Mouse (Mus musculus) cerebellum, postnatal 25 days (tissue): ENCODE results near the gene Grin2c.
A peak's percentile ranks its signal among the peaks of the same experiment; 100 is the strongest.

Experiments
- DNase-seq, 2 experiments: peaks; one replicate each; pipeline ENCODE4 v3.0.0; 2021; ENCODE audit warnings: mixed read lengths in 2 of 2

Grin2c gene

GRCm38 (mm10) chr11:115229021-115229930, 37.8 kb downstream of the Grin2c start:
- DNase-seq = no peak

GRCm38 (mm10) chr11:115228430-115228829, 38.6 kb downstream of the Grin2c start:
- no peak for DNase-seq

GRCm38 (mm10) chr11:115227640-115228039, 39.4 kb downstream of the Grin2c start:
- peak in 1 of 2 experiments; percentile 63 for DNase-seq

- peak; percentile 72 to 73 for DNase-seq
Observed at GRCm38 (mm10) chr11:115226811-115227491, 40.1 kb downstream of the Grin2c start.

DNA sequence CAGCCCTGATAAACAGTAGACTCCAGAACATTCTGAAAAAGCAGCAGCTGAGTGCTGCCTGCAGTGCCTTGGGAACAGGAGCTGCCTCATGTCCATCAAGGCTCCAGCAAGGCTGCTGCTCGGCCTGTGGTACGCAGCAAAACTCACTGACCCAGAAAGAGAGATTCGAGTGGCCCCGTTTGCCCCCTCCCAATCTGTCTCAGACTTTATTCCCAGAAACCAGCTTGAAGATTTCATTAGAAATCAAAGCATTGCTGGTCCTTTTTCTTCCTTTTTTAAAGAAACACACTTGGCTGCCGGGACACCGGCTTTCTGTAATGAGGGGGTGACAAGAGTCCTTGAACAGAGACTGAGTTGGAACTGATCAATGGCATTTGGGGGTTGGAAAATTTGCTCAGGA, 41.7 kb downstream of the Grin2c start:
- no peak for DNase-seq

DNA sequence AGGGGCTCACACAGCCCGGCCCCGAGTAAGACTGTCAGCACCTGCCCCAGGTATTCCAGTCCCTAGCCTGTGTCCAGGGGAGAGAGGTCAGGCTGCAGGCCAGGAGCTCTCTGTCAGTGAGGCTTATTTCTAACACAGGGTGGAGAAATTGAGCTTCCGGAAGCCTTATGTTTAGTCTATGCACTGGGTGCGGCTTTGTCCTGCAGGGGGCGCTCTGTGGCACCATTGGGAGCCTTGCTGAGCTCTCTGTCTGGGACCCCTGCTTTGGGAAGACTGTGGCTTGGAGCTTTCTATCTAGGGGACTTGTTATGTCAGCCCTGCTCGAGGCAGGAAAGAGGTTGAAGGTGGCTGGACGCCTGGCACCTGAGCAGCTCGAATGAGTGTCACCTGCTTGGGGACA, 42.2 kb downstream of the Grin2c start:
- DNase-seq = peak; percentile 74 to 84

DNA sequence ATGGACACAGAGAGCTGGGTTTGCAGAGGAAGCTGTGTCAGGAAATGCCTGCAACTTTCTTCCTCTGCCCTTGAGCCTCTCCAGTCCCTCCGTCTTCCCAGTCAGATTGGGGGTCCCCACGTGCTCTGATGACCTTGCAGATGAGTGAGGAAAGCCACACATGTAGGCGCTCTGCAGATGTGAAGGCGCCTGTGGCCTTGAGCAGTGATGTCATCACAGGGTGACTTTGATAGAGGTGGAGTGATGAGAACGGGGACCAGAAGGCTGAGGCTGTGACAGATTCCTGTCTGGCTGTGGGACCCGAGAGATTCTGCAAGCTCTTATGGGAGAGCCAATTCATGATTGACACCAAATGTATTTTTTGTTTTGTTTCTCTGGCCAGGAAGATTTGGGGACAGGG, 43.2 kb downstream of the Grin2c start:
- no peak for DNase-seq

- peak; percentile 67 to 68 for DNase-seq
Observed at GRCm38 (mm10) chr11:115223451-115223850, 43.6 kb downstream of the Grin2c start.

- DNase-seq = no peak
Observed at GRCm38 (mm10) chr11:115222570-115222969, 44.5 kb downstream of the Grin2c start.

DNA sequence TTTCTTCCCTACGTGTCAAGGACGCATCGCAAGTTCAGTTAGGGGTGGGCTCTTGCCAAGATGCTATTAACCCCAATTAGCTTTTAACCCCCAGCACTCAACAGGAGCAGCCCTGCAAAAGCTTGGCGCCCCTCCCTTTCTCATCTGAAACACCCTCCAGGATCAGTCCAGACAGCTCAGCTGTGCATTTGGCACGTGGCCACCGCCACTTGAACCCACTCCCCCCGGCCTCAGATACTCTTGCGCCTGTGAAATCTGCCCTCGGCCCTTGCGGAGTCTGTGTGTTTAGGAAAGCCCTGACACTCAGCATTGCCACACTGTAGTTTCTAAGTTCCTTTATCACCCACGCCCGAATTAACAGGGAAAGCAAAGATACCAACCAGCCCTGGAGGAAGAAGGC, 45.0 kb downstream of the Grin2c start:
- no peak for DNase-seq

- no peak for DNase-seq
Observed at GRCm38 (mm10) chr11:115219685-115220084, 47.4 kb downstream of the Grin2c start.

DNA sequence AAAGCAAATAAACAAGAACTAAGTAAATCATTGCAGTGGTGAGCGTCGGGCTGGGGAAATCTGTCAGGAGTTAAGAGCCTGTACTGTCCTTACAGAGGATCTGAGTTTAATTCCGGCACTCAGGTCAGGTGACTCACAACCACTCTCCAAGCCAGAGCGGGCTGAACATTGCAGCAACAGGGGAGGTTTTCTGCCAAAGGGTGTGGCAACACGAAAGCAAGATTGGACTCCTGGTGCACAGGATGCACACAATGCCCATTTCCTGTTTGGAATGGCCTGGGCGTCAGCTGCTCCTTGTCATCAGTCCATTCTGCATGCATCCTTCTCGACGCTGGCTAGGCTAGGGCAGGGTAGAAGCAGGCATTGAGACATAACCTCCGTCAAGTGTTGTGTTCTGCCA, 47.8 kb downstream of the Grin2c start:
- peak; percentile 67 to 70 for DNase-seq

DNA sequence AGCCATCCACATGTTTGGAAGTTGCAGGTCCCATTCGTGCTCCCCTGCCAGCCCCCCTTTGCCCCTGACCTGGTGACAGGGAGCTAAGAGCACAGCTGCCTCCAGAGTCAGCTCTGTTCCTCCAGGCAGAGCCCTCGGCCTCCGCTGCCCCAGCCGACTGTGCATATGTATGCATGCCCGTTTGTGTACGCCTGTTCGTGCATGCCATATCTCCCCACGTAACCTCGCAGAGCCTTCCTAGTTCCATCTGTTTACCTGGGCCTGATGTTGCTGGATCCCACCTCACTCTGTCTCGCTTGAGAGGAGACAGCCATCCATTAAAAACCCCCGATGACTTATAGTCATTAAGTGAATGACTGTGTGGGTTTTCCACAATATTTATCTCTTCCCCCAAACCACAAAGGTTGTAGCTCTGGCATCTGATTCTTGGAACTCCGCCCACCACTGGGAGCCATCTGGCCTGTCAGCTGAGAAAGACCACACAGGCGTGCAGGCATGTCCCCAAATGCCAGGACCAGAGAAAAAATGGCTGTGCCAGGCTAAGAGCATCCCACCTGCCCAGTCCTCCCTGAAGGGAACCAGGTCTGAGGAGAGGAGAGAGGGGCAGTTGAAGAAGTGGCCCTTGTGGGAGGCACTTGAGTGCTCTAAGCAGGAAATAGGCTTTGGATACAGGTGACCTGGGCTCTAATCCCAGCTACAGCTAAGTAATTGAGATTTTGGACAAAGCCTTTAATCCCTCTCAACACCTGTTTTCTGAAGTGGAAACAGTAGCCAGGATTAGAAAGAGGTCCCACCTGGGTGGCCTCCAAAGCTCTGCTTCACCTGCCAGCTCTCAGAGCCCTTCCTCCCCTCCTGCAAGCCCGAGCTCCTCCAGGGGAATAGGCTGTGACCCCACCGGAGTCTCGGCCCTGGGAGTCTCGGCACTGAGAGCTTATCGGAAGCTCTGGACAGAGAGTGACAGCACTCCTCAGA, 49.3 kb downstream of the Grin2c start:
- peak; percentile 97 for DNase-seq

DNA sequence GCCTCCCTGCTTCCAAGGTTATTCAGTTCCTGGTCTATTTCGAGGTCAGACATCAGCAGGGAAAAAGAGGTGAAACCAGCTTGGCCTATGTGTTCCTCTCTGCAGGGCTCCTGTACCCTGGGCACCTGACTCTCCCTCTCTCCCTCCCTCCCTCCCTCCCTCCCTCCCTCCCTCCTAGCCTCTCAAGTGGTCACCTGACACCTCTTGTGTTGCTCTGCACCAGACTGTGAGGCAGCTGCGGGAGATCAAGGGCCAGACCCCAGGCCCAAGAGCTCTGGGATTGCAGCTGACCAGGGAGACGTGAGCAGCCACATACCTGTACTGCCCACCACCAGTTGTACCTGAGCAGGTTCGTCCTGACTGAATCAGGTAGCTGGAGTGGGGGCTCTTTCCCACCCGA, 51.9 kb downstream of the Grin2c start:
- peak; percentile 47 to 48 for DNase-seq

DNA sequence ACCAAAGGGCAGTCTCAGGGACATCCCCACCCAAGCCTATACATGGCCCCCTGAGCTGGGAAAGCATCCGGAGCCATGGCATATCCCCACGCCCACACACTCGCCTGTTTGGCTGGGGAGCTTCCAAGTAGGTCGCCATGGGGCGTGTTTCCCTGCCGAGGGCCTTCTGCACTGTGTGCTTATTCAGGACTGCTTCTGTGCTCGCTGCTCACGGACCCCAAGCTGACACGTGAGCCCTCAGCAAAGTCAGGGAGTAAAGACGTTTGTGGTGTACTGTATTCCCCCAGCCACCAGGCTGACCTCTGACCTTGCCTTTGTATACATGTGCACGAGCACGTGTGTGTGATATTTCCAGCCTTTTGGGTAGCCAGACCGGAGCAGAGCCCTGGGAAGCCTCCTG, 54.9 kb downstream of the Grin2c start:
- DNase-seq = peak; percentile 87 to 89

- DNase-seq = peak; percentile 41 to 44
Observed at GRCm38 (mm10) chr11:115209958-115210357, 57.1 kb downstream of the Grin2c start.

- DNase-seq = peak; percentile 69 to 74
Observed at GRCm38 (mm10) chr11:115208776-115209732, 58.0 kb downstream of the Grin2c start.

GRCm38 (mm10) chr11:115208126-115208525, 58.9 kb downstream of the Grin2c start:
- peak; percentile 73 to 74 for DNase-seq

DNA sequence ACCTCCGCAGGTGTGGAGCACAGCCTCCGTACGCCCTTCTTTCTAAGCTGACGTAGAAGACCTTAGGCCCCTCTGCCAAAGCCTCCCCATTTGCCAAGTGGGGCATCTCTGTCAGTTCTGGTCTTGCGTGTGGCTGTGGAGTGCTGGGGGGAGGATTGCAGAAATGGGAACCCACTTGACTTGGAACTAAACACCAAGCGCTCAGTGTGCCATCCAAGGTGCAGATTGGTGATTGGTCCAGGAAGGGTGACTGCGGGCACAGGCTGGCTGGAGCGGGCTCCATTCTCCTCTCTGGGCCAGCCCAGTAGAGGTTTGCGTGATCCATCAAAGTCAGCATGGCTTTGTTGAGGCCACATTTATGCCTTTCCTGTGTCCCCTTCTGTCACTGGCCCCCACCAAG, 64.3 kb downstream of the Grin2c start:
- DNase-seq = peak in 1 of 2 experiments; percentile 85

DNA sequence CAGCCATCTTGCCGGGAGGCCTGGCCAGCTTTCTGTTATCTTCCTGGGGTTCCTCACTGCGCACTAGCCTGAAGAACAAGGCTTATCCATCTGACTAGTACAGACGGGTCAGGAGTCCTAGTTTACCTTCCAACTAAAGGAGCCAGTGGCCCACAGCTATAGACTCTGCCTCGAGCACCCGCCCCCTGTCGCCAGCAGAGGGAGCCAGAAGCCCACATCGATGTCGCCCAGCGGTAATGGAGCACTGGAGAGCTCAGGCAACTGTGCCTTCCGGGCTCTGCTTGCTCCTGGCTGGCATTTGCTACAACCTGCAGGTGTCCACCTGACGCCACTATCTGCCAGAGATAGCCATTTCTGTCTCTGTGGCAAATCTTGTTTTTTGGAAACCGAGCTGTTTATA, 64.7 kb downstream of the Grin2c start:
- peak; percentile 96 for DNase-seq

DNA sequence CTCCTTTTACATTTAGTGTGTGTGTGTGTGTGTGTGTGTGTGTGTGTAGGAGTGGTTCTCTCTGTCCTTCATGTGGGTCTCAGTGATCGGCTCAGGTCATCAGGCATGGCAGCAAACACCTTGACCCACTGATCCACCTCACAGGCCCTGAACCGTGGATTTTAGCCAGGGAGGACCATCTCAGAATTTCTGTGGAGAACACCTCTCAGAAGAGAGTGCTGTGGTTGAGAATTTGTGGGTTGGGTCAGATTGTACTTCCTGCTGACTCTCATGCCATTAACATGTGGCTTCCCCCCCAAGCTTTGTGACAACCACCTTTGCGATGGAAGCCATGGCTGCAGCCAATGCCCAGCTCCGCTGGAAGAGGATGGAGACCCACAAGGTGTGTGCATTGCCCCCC, 66.5 kb downstream of the Grin2c start:
- DNase-seq = no peak
